Mouse (Mus musculus): ENCODE data around the gene Mrps17. TPM values are rescaled to one million over a fixed set of nuclear protein-coding genes. Genes with fewer than 3 reads are reported as not detected.
"Not testable (repeated sequence)": the region's sequence is repeated elsewhere in the genome, so short reads cannot be mapped to it uniquely, and the experiment has no call there.

Mrps17 gene
- polyA plus RNA-seq (2014; fragmentation: Nextera tagmentation; extraction: Ambion mirVana): 189 and 194 TPM in 2 replicates

- peak; percentile 92 for DNase-seq (ENCODE audit: low spot score)
- under 1% methylated on average over 33 of the region's 33 CpGs for WGBS
Measured at GRCm38 (mm10) chr5:129715326-129715861, at the start of gene Mrps17. Mrps17 (plus strand) TSS chr5:129715497.

GRCm38 (mm10) chr5:129666271-129666909, 48.9 kb upstream of the Mrps17 start:
- no peak overlapping the region for H3K9ac ChIP-seq (ENCODE audit: low read length)
- H3K9me3 ChIP-seq (ENCODE audit: control insufficient read depth, low read length): no peaks in the 10 kb centered on the region
- H3K27ac ChIP-seq (replicated peaks; ENCODE audit: low read depth, low read length): no peak overlapping the region
- H3K4me1 ChIP-seq (ENCODE audit: control insufficient read depth, insufficient read depth, low read length): peaks cover 5% of the 10 kb centered on the region
- DNase-seq (ENCODE audit: low spot score): no peak
- no peaks in the 10 kb centered on the region for H3K36me3 ChIP-seq (ENCODE audit: control insufficient read depth, insufficient read depth, low read length)
- H3K4me2 ChIP-seq (ENCODE audit: low read depth, severe bottlenecking): no peak overlapping the region
- no peaks in the 10 kb centered on the region for H3K27me3 ChIP-seq (ENCODE audit: control insufficient read depth, insufficient read depth, low read length)
- WGBS: 94% methylated on average over 10 of the region's 10 CpGs
- H3K4me3 ChIP-seq (ENCODE audit: low read depth, low read length): no peak overlapping the region
- no peak for ATAC-seq (ENCODE audit: insufficient number of reproducible peaks, low FRiP score, low TSS enrichment, low read depth)

More at GRCm38 (mm10) chr5:129715326-129715861, at the start of gene Mrps17:
- Histone ChIP-seq H3K36me3 (ENCODE audit: control insufficient read depth, insufficient read depth, low read length) (peaks cover 6% of the 10 kb centered on the region; the same call in 1 of the 2 replicates), H3K4me2 (ENCODE audit: low read depth, severe bottlenecking) (peak within 1 kb of the TSS; percentile 63), H3K4me3 (ENCODE audit: low read depth, low read length) (peak within 1 kb of the TSS; percentile 57), H3K4me1 (ENCODE audit: control insufficient read depth, insufficient read depth, low read length) (no peaks in the 10 kb centered on the region; the same call in 1 of the 2 replicates), H3K27ac (replicated peaks; ENCODE audit: low read depth, low read length) (no peak within 1 kb of the TSS), H3K9ac (ENCODE audit: low read length) (peak within 1 kb of the TSS; percentile 41), H3K27me3 (ENCODE audit: control insufficient read depth, insufficient read depth, low read length) (no peaks in the 10 kb centered on the region), H3K9me3 (ENCODE audit: control insufficient read depth, low read length) (no peaks in the 10 kb centered on the region)
- ATAC-seq (ENCODE audit: insufficient number of reproducible peaks, low FRiP score, low TSS enrichment, low read depth): peak; percentile 91

- H3K9ac ChIP-seq (ENCODE audit: low read length): no peak overlapping the region
- H3K4me1 ChIP-seq (ENCODE audit: control insufficient read depth, insufficient read depth, low read length): peaks cover 5% of the 10 kb centered on the region
- ATAC-seq (ENCODE audit: insufficient number of reproducible peaks, low FRiP score, low TSS enrichment, low read depth): no peak
- no peaks in the 10 kb centered on the region for H3K9me3 ChIP-seq (ENCODE audit: control insufficient read depth, low read length)
- no peaks in the 10 kb centered on the region for H3K36me3 ChIP-seq (ENCODE audit: control insufficient read depth, insufficient read depth, low read length)
- H3K27me3 ChIP-seq (ENCODE audit: control insufficient read depth, insufficient read depth, low read length): no peaks in the 10 kb centered on the region
- H3K4me2 ChIP-seq (ENCODE audit: low read depth, severe bottlenecking): no peak overlapping the region
- no peak overlapping the region for H3K27ac ChIP-seq (replicated peaks; ENCODE audit: low read depth, low read length)
- no peak for DNase-seq (ENCODE audit: low spot score)
- H3K4me3 ChIP-seq (ENCODE audit: low read depth, low read length): no peak overlapping the region
- WGBS: 94% methylated on average over 4 of the region's 4 CpGs
Measured at GRCm38 (mm10) chr5:129667851-129668250, 47.4 kb upstream of the Mrps17 start.

GRCm38 (mm10) chr5:129669453-129670035, 45.8 kb upstream of the Mrps17 start:
- peak overlapping the region; percentile 83 for H3K4me2 ChIP-seq (ENCODE audit: low read depth, severe bottlenecking)
- ATAC-seq (ENCODE audit: insufficient number of reproducible peaks, low FRiP score, low TSS enrichment, low read depth) (peak; percentile 44; the same call in 1 of the 2 replicates), DNase-seq (ENCODE audit: low spot score) (peak; percentile 21)
- H3K9me3 ChIP-seq (ENCODE audit: control insufficient read depth, low read length): no peaks in the 10 kb centered on the region
- peaks cover 5% of the 10 kb centered on the region for H3K4me1 ChIP-seq (ENCODE audit: control insufficient read depth, insufficient read depth, low read length)
- no peak overlapping the region for H3K27ac ChIP-seq (replicated peaks; ENCODE audit: low read depth, low read length)
- peak overlapping the region; percentile 90 for H3K9ac ChIP-seq (ENCODE audit: low read length)
- 1% methylated on average over 31 of the region's 31 CpGs for WGBS
- H3K4me3 ChIP-seq (ENCODE audit: low read depth, low read length): peak overlapping the region; percentile 84
- no peaks in the 10 kb centered on the region for H3K36me3 ChIP-seq (ENCODE audit: control insufficient read depth, insufficient read depth, low read length)
- H3K27me3 ChIP-seq (ENCODE audit: control insufficient read depth, insufficient read depth, low read length): no peaks in the 10 kb centered on the region

- Histone ChIP-seq H3K4me1 (ENCODE audit: control insufficient read depth, insufficient read depth, low read length) (peaks cover 5% of the 10 kb centered on the region), H3K4me3 (ENCODE audit: low read depth, low read length) (peak within 1 kb of the TSS; percentile 84), H3K9me3 (ENCODE audit: control insufficient read depth, low read length) (no peaks in the 10 kb centered on the region), H3K27me3 (ENCODE audit: control insufficient read depth, insufficient read depth, low read length) (no peaks in the 10 kb centered on the region), H3K9ac (ENCODE audit: low read length) (peak within 1 kb of the TSS; percentile 90), H3K4me2 (ENCODE audit: low read depth, severe bottlenecking) (peak within 1 kb of the TSS; percentile 83), H3K27ac (replicated peaks; ENCODE audit: low read depth, low read length) (no peak within 1 kb of the TSS), H3K36me3 (ENCODE audit: control insufficient read depth, insufficient read depth, low read length) (no peaks in the 10 kb centered on the region)
- peak; percentile 77 for ATAC-seq (ENCODE audit: insufficient number of reproducible peaks, low FRiP score, low TSS enrichment, low read depth)
- DNase-seq (ENCODE audit: low spot score): peak; percentile 93
- 1% methylated on average over 23 of the region's 23 CpGs for WGBS
Measured at GRCm38 (mm10) chr5:129670036-129670458, 45.2 kb upstream of the Mrps17 start, which contains the start of gene Zfp11. Zfp11 (minus strand) TSS chr5:129670099.

- WGBS: 93% methylated on average over 5 of the region's 5 CpGs
- not testable (repeated sequence) for H3K4me1 ChIP-seq (ENCODE audit: control insufficient read depth, insufficient read depth, low read length); H3K9ac ChIP-seq (ENCODE audit: low read length); H3K27me3 ChIP-seq (ENCODE audit: control insufficient read depth, insufficient read depth, low read length); H3K9me3 ChIP-seq (ENCODE audit: control insufficient read depth, low read length); DNase-seq (ENCODE audit: low spot score); H3K4me3 ChIP-seq (ENCODE audit: low read depth, low read length); ATAC-seq (ENCODE audit: insufficient number of reproducible peaks, low FRiP score, low TSS enrichment, low read depth); H3K27ac ChIP-seq (replicated peaks; ENCODE audit: low read depth, low read length); H3K4me2 ChIP-seq (ENCODE audit: low read depth, severe bottlenecking); H3K36me3 ChIP-seq (ENCODE audit: control insufficient read depth, insufficient read depth, low read length)
Measured at GRCm38 (mm10) chr5:129685141-129685540, 30.2 kb upstream of the Mrps17 start.

GRCm38 (mm10) chr5:129687621-129688020, 27.7 kb upstream of the Mrps17 start:
- Histone ChIP-seq H3K4me2 (ENCODE audit: low read depth, severe bottlenecking) (no peak overlapping the region), H3K27me3 (ENCODE audit: control insufficient read depth, insufficient read depth, low read length) (no peaks in the 10 kb centered on the region), H3K4me1 (ENCODE audit: control insufficient read depth, insufficient read depth, low read length) (no peaks in the 10 kb centered on the region), H3K9ac (ENCODE audit: low read length) (no peak overlapping the region), H3K27ac (replicated peaks; ENCODE audit: low read depth, low read length) (no peak overlapping the region), H3K36me3 (ENCODE audit: control insufficient read depth, insufficient read depth, low read length) (no peaks in the 10 kb centered on the region), H3K9me3 (ENCODE audit: control insufficient read depth, low read length) (no peaks in the 10 kb centered on the region), H3K4me3 (ENCODE audit: low read depth, low read length) (no peak overlapping the region)
- 87% methylated on average over 7 of the region's 7 CpGs for WGBS
- ATAC-seq (ENCODE audit: insufficient number of reproducible peaks, low FRiP score, low TSS enrichment, low read depth) (no peak), DNase-seq (ENCODE audit: low spot score) (no peak)

GRCm38 (mm10) chr5:129690528-129690927, 24.8 kb upstream of the Mrps17 start:
- H3K4me1 ChIP-seq (ENCODE audit: control insufficient read depth, insufficient read depth, low read length): no peaks in the 10 kb centered on the region
- no peak overlapping the region for H3K4me3 ChIP-seq (ENCODE audit: low read depth, low read length)
- 90% methylated on average over 3 of the region's 3 CpGs for WGBS
- H3K4me2 ChIP-seq (ENCODE audit: low read depth, severe bottlenecking): no peak overlapping the region
- no peaks in the 10 kb centered on the region for H3K36me3 ChIP-seq (ENCODE audit: control insufficient read depth, insufficient read depth, low read length)
- no peak overlapping the region for H3K9ac ChIP-seq (ENCODE audit: low read length)
- ATAC-seq (ENCODE audit: insufficient number of reproducible peaks, low FRiP score, low TSS enrichment, low read depth) (no peak), DNase-seq (ENCODE audit: low spot score) (no peak)
- no peaks in the 10 kb centered on the region for H3K9me3 ChIP-seq (ENCODE audit: control insufficient read depth, low read length)
- H3K27ac ChIP-seq (replicated peaks; ENCODE audit: low read depth, low read length): no peak overlapping the region
- no peaks in the 10 kb centered on the region for H3K27me3 ChIP-seq (ENCODE audit: control insufficient read depth, insufficient read depth, low read length)
